Mouse (Mus musculus) liver, embryonic 14.5 days (tissue): ENCODE results near the gene Acta1. TPM values are rescaled to one million over a fixed set of nuclear protein-coding genes. Genes with fewer than 3 reads are reported as not detected.

Experiments used
- ATAC-seq: fragments of 200-750 bp; cut with Nextera tagmentation; 2 replicates; pipeline ENCODE4 v1.8.0; 2017; ENCODE audit warnings: moderate number of reproducible peaks, mild to moderate bottlenecking, moderate library complexity; ENCODE audit not compliant: insufficient read depth
- DNase-seq, 3 experiments: peaks; one replicate each; pipeline ENCODE4 v3.0.0-alpha.2; 2012 to 2013; ENCODE audit warnings: low read depth in 3 of 3, low spot score in 3 of 3
- H3K27ac ChIP-seq: fragments of 300-500 bp; sonication (generic); 2 replicates; pipeline ENCODE4 v1.5.1; 2014; ENCODE audit warnings: moderate library complexity, mild to moderate bottlenecking, control low read depth, inconsistent platforms
- H3K27me3 ChIP-seq: fragments of 300-500 bp; sonication (generic); 2 replicates; pipeline ENCODE4 v1.6.1; 2014; ENCODE audit warnings: mild to moderate bottlenecking, low read length, moderate library complexity; ENCODE audit not compliant: control insufficient read depth, insufficient read depth
- H3K36me3 ChIP-seq: fragments of 300-500 bp; sonication (generic); replicated peaks from 2 replicates; pipeline ENCODE4 v1.6.1; 2014; ENCODE audit warnings: low read depth; ENCODE audit not compliant: control insufficient read depth, insufficient read depth
- H3K4me1 ChIP-seq, 2 experiments: fragments of 200-500 bp in 1 of 2; fragments of 300-500 bp in 1 of 2; sonication (generic) in 1 of 2; replicated peaks; 2 replicates each; pipeline ENCODE4 v1.6.1; 2012 to 2014; ENCODE audit warnings: antibody characterized with exemption in 1 of 2, inconsistent platforms in 1 of 2, low read length in 1 of 2; ENCODE audit not compliant: control insufficient read depth in 2 of 2, insufficient read depth in 2 of 2
- H3K4me2 ChIP-seq: fragments of 300-500 bp; sonication (generic); 2 replicates; pipeline ENCODE4 v1.6.1; 2014; ENCODE audit warnings: low read depth, mild to moderate bottlenecking, control low read depth, moderate library complexity
- H3K4me3 ChIP-seq, 2 experiments: fragments of 200-500 bp in 1 of 2; fragments of 300-500 bp in 1 of 2; sonication (generic) in 1 of 2; 2 replicates each; pipeline ENCODE4 v1.5.1; 2012 to 2014; ENCODE audit warnings: low read depth in 2 of 2, low read length in 2 of 2, mild to moderate bottlenecking in 2 of 2, control low read depth in 1 of 2, inconsistent platforms in 1 of 2, moderate library complexity in 1 of 2; ENCODE audit not compliant: insufficient read depth in 1 of 2
- H3K9ac ChIP-seq: fragments of 300-500 bp; sonication (generic); replicated peaks from 2 replicates; pipeline ENCODE4 v1.6.1; 2014; ENCODE audit warnings: mild to moderate bottlenecking, control low read depth, moderate library complexity
- H3K9me3 ChIP-seq: fragments of 300-500 bp; sonication (generic); 2 replicates; pipeline ENCODE4 v1.6.1; 2016; ENCODE audit warnings: low read length, mixed read lengths; ENCODE audit not compliant: control insufficient read depth
- CTCF ChIP-seq: IDR thresholded peaks from 2 replicates; pipeline ENCODE4 v1.5.1; 2016; ENCODE audit warnings: antibody characterized with exemption, low read depth, control low read depth
- EP300 ChIP-seq: IDR thresholded peaks from 2 replicates; pipeline ENCODE4 v1.6.1; 2016; ENCODE audit warnings: antibody characterized with exemption, low read depth
- WGBS: fragments of 180-500 bp; shearing (Covaris S2); extraction: QIAGEN DNeasy Blood & Tissue Kit; methylation state at CpG from one replicate; pipeline ENCODE4 v1.1.7; 2014; ENCODE audit not compliant: insufficient replicate concordance; 5-methylcytosine and 5-hydroxymethylcytosine counted together
- polyA plus RNA-seq, 2 experiments: library from polyadenylated mRNA; depleted of rRNA in 1 of 2; stranded (reverse) in 1 of 2; unstranded in 1 of 2; fragments of >200 nt; fragmentation: Nextera tagmentation in 1 of 2; extraction: Ambion mirVana in 1 of 2; gene quantifications; 2 replicates each; pipeline versions ENCODE4 v1.2.1 to v1.2.3; 2012 to 2014

Gene Acta1
- 1.9 and 2.2 TPM in 2 replicates for polyA plus RNA-seq (2012; rRNA removed)
- polyA plus RNA-seq (2014; fragmentation: Nextera tagmentation; extraction: Ambion mirVana), result 0.21 and 0.83 TPM in 2 replicates

GRCm38 (mm10) chr8:123894502-123895097 lies at the start of gene Acta1:
Gene Acta1, minus strand, starts transcription at chr8:123894751.
- H3K4me2 ChIP-seq, result no peak within 1 kb of the TSS
- DNase-seq, result no peak
- peaks cover 55% of the 10 kb centered on the region for H3K27me3 ChIP-seq
- no peak within 1 kb of the TSS for H3K9ac ChIP-seq
- H3K4me1 ChIP-seq, result no peaks in the 10 kb centered on the region
- WGBS, result 29% methylated on average over 15 of the region's 15 CpGs
- no peaks in the 10 kb centered on the region for H3K9me3 ChIP-seq
- no peak within 1 kb of the TSS for H3K4me3 ChIP-seq
- H3K36me3 ChIP-seq, result peaks cover 7% of the 10 kb centered on the region
- no peak for ATAC-seq
- TF ChIP-seq CTCF (no peak), EP300 (no peak)
- no peak within 1 kb of the TSS for H3K27ac ChIP-seq

GRCm38 (mm10) chr8:123929026-123929425 lies 34.5 kb upstream of the Acta1 start:
- no peaks in the 10 kb centered on the region for H3K9me3 ChIP-seq
- H3K4me2 ChIP-seq, result no peak overlapping the region
- DNase-seq (no peak), ATAC-seq (no peak)
- WGBS, result 94% methylated on average over 7 of the region's 7 CpGs
- H3K36me3 ChIP-seq, result peaks cover 83% of the 10 kb centered on the region
- no peak overlapping the region for H3K9ac ChIP-seq
- TF ChIP-seq CTCF (no peak), EP300 (no peak)
- H3K27ac ChIP-seq, result no peak overlapping the region
- no peak overlapping the region for H3K4me3 ChIP-seq
- no peaks in the 10 kb centered on the region for H3K4me1 ChIP-seq
- H3K27me3 ChIP-seq, result no peaks in the 10 kb centered on the region

- Histone ChIP-seq H3K36me3 (peaks cover 84% of the 10 kb centered on the region), H3K4me3 (no peak overlapping the region), H3K9ac (no peak overlapping the region), H3K9me3 (no peaks in the 10 kb centered on the region), H3K4me1 (no peaks in the 10 kb centered on the region), H3K27ac (no peak overlapping the region), H3K4me2 (no peak overlapping the region), H3K27me3 (no peaks in the 10 kb centered on the region)
- no peak for TF ChIP-seq CTCF
- TF ChIP-seq EP300, result no peak
- DNase-seq, result no peak
- WGBS, result 79% methylated on average over 3 of the region's 3 CpGs
- ATAC-seq, result no peak
These were observed 31.1 kb upstream of the Acta1 start for GRCm38 (mm10) chr8:123925671-123926070.

GRCm38 (mm10) chr8:123924719-123925118 lies 30.2 kb upstream of the Acta1 start:
- Histone ChIP-seq H3K4me2 (no peak overlapping the region), H3K4me1 (no peaks in the 10 kb centered on the region), H3K27me3 (no peaks in the 10 kb centered on the region), H3K36me3 (peaks cover 84% of the 10 kb centered on the region), H3K9me3 (no peaks in the 10 kb centered on the region), H3K9ac (no peak overlapping the region), H3K27ac (no peak overlapping the region), H3K4me3 (no peak overlapping the region)
- TF ChIP-seq EP300, result no peak
- peak; percentile 97 for TF ChIP-seq CTCF
- peak; percentile 64 for ATAC-seq
- 9% methylated on average over 2 of the region's 2 CpGs for WGBS
- peak; percentile 60 to 65 (median 63) for DNase-seq

- no peak overlapping the region for H3K4me3 ChIP-seq
- H3K27ac ChIP-seq, result no peak overlapping the region
- no peaks in the 10 kb centered on the region for H3K9me3 ChIP-seq
- DNase-seq, result no peak
- peaks cover 96% of the 10 kb centered on the region for H3K36me3 ChIP-seq
- WGBS, result 92% methylated on average over 3 of the region's 3 CpGs
- no peak for ATAC-seq
- H3K4me2 ChIP-seq, result no peak overlapping the region
- H3K27me3 ChIP-seq, result no peaks in the 10 kb centered on the region
- TF ChIP-seq EP300 (no peak), CTCF (no peak)
- no peaks in the 10 kb centered on the region for H3K4me1 ChIP-seq
- H3K9ac ChIP-seq, result no peak overlapping the region
These were observed 20.1 kb upstream of the Acta1 start for GRCm38 (mm10) chr8:123914635-123915034.
